Mouse (Mus musculus) midbrain, embryonic 15.5 days (tissue): ENCODE measurements around the gene Gse1. TPM values are rescaled to one million over a fixed set of nuclear protein-coding genes. Genes with fewer than 3 reads are reported as not detected.

Source experiments
- ATAC-seq: fragments of 200-750 bp; cut with Nextera tagmentation; replicated peaks from 2 replicates; pipeline ENCODE4 v1.8.0; 2017; ENCODE audit warnings: moderate TSS enrichment
- H3K27ac ChIP-seq: fragments of 300-500 bp; sonication (generic); 2 replicates; pipeline ENCODE4 v1.5.1; 2015; ENCODE audit warnings: mild to moderate bottlenecking, inconsistent platforms
- H3K27me3 ChIP-seq: fragments of 300-500 bp; sonication (generic); replicated peaks from 2 replicates; pipeline ENCODE4 v1.6.1; 2015; ENCODE audit warnings: inconsistent platforms
- H3K36me3 ChIP-seq: fragments of 300-500 bp; sonication (generic); replicated peaks from 2 replicates; pipeline ENCODE4 v1.6.1; 2015; ENCODE audit warnings: inconsistent platforms
- H3K4me1 ChIP-seq: fragments of 300-500 bp; sonication (generic); 2 replicates; pipeline ENCODE4 v1.6.1; 2015; ENCODE audit warnings: inconsistent platforms
- H3K4me2 ChIP-seq: fragments of 300-500 bp; sonication (generic); 2 replicates; pipeline ENCODE4 v1.6.1; 2015; ENCODE audit warnings: inconsistent platforms, mild to moderate bottlenecking, moderate library complexity
- H3K4me3 ChIP-seq: fragments of 300-500 bp; sonication (generic); 2 replicates; pipeline ENCODE4 v1.5.1; 2015; ENCODE audit warnings: mild to moderate bottlenecking, inconsistent platforms
- H3K9ac ChIP-seq: fragments of 300-500 bp; sonication (generic); 2 replicates; pipeline ENCODE4 v1.6.1; 2015; ENCODE audit warnings: mild to moderate bottlenecking, inconsistent platforms
- H3K9me3 ChIP-seq: fragments of 300-500 bp; sonication (generic); 2 replicates; pipeline ENCODE4 v1.6.1; 2016; ENCODE audit warnings: inconsistent platforms
- WGBS: fragments of 180-500 bp; shearing (Covaris S2); methylation state at CpG from one replicate; pipeline ENCODE4 v1.1.7; 2015; ENCODE audit warnings: mixed read lengths; 5-methylcytosine and 5-hydroxymethylcytosine counted together
- polyA plus RNA-seq: library from polyadenylated mRNA; unstranded; fragments of >200 nt; fragmentation: Nextera tagmentation; extraction: Ambion mirVana; gene quantifications from 2 replicates; pipeline ENCODE4 v1.2.1, GENCODE M21; 2015

Gse1 gene
- polyA plus RNA-seq, 1 experiment from 2014 or later, result 21.2 TPM

GRCm38 (mm10) chr8:120486477-120487376 lies 258.5 kb downstream of the Gse1 start:
- 2% methylated on average over 50 of the region's 50 CpGs for WGBS
- peaks cover 62% of the 10 kb centered on the region for H3K4me1 ChIP-seq
- H3K27me3 ChIP-seq, result no peaks in the 10 kb centered on the region

GRCm38 (mm10) chr8:120487377-120487728 lies 259.1 kb downstream of the Gse1 start:
- H3K4me1 ChIP-seq, result peaks cover 68% of the 10 kb centered on the region
- no peaks in the 10 kb centered on the region for H3K9me3 ChIP-seq
- H3K36me3 ChIP-seq, result no peaks in the 10 kb centered on the region
- ATAC-seq, result no peak; the same call in none of the 2 replicates
- peak overlapping the region; percentile 61 for H3K4me3 ChIP-seq
- peak overlapping the region; percentile 91 for H3K4me2 ChIP-seq
- H3K9ac ChIP-seq, result peak overlapping the region; percentile 75
- H3K27ac ChIP-seq, result peak overlapping the region; percentile 100
- under 1% methylated on average over 31 of the region's 34 CpGs for WGBS
- no peaks in the 10 kb centered on the region for H3K27me3 ChIP-seq

More at GRCm38 (mm10) chr8:120486477-120487376, 258.5 kb downstream of the Gse1 start:
- Histone ChIP-seq H3K9ac (peak overlapping the region; percentile 75), H3K4me2 (peak overlapping the region; percentile 91), H3K9me3 (no peaks in the 10 kb centered on the region), H3K36me3 (no peaks in the 10 kb centered on the region), H3K27ac (peak overlapping the region; percentile 100), H3K4me3 (peak overlapping the region; percentile 61)
- peak; percentile 41 for ATAC-seq

- Histone ChIP-seq H3K4me2 (peak overlapping the region; percentile 91), H3K27ac (peak overlapping the region; percentile 100), H3K9ac (peak overlapping the region; percentile 75), H3K4me1 (peaks cover 74% of the 10 kb centered on the region), H3K4me3 (peak overlapping the region; percentile 61), H3K27me3 (no peaks in the 10 kb centered on the region), H3K9me3 (no peaks in the 10 kb centered on the region), H3K36me3 (no peaks in the 10 kb centered on the region)
- WGBS, result under 1% methylated on average over 43 of the region's 55 CpGs
- ATAC-seq, result peak; percentile 48
Observed at GRCm38 (mm10) chr8:120487729-120488510, 259.7 kb downstream of the Gse1 start.

- ATAC-seq, result no peak
- under 1% methylated on average over 25 of the region's 25 CpGs for WGBS
Observed at GRCm38 (mm10) chr8:120488636-120489131, 260.4 kb downstream of the Gse1 start.

GRCm38 (mm10) chr8:120489142-120489754 lies 261.0 kb downstream of the Gse1 start:
- no peak for ATAC-seq
- H3K9me3 ChIP-seq, result no peaks in the 10 kb centered on the region
- under 1% methylated on average over 73 of the region's 73 CpGs for WGBS
- H3K4me3 ChIP-seq, result peak overlapping the region; percentile 61
- H3K27me3 ChIP-seq, result no peaks in the 10 kb centered on the region
- peak overlapping the region; percentile 100 for H3K27ac ChIP-seq
- peak overlapping the region; percentile 91 for H3K4me2 ChIP-seq
- H3K36me3 ChIP-seq, result no peaks in the 10 kb centered on the region
- peak overlapping the region; percentile 75 for H3K9ac ChIP-seq
- H3K4me1 ChIP-seq, result peaks cover 81% of the 10 kb centered on the region

More at GRCm38 (mm10) chr8:120488636-120489131, 260.4 kb downstream of the Gse1 start:
- no peaks in the 10 kb centered on the region for H3K27me3 ChIP-seq
- no peaks in the 10 kb centered on the region for H3K36me3 ChIP-seq
- H3K4me2 ChIP-seq, result peak overlapping the region; percentile 91
- peak overlapping the region; percentile 100 for H3K27ac ChIP-seq
- H3K9ac ChIP-seq, result peak overlapping the region; percentile 75
- no peaks in the 10 kb centered on the region for H3K9me3 ChIP-seq
- H3K4me3 ChIP-seq, result peak overlapping the region; percentile 61
- peaks cover 80% of the 10 kb centered on the region for H3K4me1 ChIP-seq

GRCm38 (mm10) chr8:120489771-120490281 lies 261.6 kb downstream of the Gse1 start:
- Histone ChIP-seq H3K27ac (peak overlapping the region; percentile 100), H3K36me3 (no peaks in the 10 kb centered on the region), H3K4me3 (peak overlapping the region; percentile 61), H3K4me2 (peak overlapping the region; percentile 91), H3K27me3 (no peaks in the 10 kb centered on the region), H3K9me3 (no peaks in the 10 kb centered on the region), H3K9ac (peak overlapping the region; percentile 75), H3K4me1 (peaks cover 81% of the 10 kb centered on the region)
- WGBS, result 4% methylated on average over 15 of the region's 15 CpGs
- ATAC-seq, result no peak

GRCm38 (mm10) chr8:120490354-120491141 lies 262.3 kb downstream of the Gse1 start:
- Histone ChIP-seq H3K27ac (peak overlapping the region; percentile 100), H3K27me3 (no peaks in the 10 kb centered on the region), H3K4me2 (peak overlapping the region; percentile 91), H3K4me3 (peak overlapping the region; percentile 61), H3K9ac (peak overlapping the region; percentile 75), H3K36me3 (no peaks in the 10 kb centered on the region), H3K9me3 (no peaks in the 10 kb centered on the region), H3K4me1 (peaks cover 81% of the 10 kb centered on the region)
- WGBS, result 11% methylated on average over 12 of the region's 12 CpGs
- no peak for ATAC-seq

- H3K4me2 ChIP-seq, result peak overlapping the region; percentile 91
- no peaks in the 10 kb centered on the region for H3K36me3 ChIP-seq
- ATAC-seq, result no peak
- H3K27ac ChIP-seq, result no peak overlapping the region
- peaks cover 79% of the 10 kb centered on the region for H3K4me1 ChIP-seq
- 64% methylated on average over 5 of the region's 5 CpGs for WGBS
- H3K27me3 ChIP-seq, result no peaks in the 10 kb centered on the region
- H3K9ac ChIP-seq, result peak overlapping the region; percentile 75
- no peaks in the 10 kb centered on the region for H3K9me3 ChIP-seq
- H3K4me3 ChIP-seq, result peak overlapping the region; percentile 61
Observed at GRCm38 (mm10) chr8:120491166-120491793, 263.0 kb downstream of the Gse1 start.

- 34% methylated on average over 14 of the region's 14 CpGs for WGBS
- no peaks in the 10 kb centered on the region for H3K36me3 ChIP-seq
- H3K9me3 ChIP-seq, result no peaks in the 10 kb centered on the region
- no peaks in the 10 kb centered on the region for H3K27me3 ChIP-seq
- ATAC-seq, result no peak
- H3K4me1 ChIP-seq, result peaks cover 79% of the 10 kb centered on the region
- H3K9ac ChIP-seq, result peak overlapping the region; percentile 28; the same call in 1 of the 2 replicates
- peak overlapping the region; percentile 91 for H3K4me2 ChIP-seq
- H3K27ac ChIP-seq, result no peak overlapping the region
- peak overlapping the region; percentile 61 for H3K4me3 ChIP-seq
Observed at GRCm38 (mm10) chr8:120492193-120492880, 264.1 kb downstream of the Gse1 start.

- Histone ChIP-seq H3K4me3 (peak overlapping the region; percentile 61), H3K36me3 (no peaks in the 10 kb centered on the region), H3K9ac (peak overlapping the region; percentile 28), H3K27me3 (no peaks in the 10 kb centered on the region), H3K4me1 (peaks cover 83% of the 10 kb centered on the region), H3K4me2 (peak overlapping the region; percentile 91), H3K27ac (no peak overlapping the region), H3K9me3 (no peaks in the 10 kb centered on the region)
- ATAC-seq, result no peak
- WGBS, result 54% methylated on average over 4 of the region's 4 CpGs
Observed at GRCm38 (mm10) chr8:120492881-120493220, 264.6 kb downstream of the Gse1 start.
